Mouse (Mus musculus) left cerebral cortex, postnatal 25 days (tissue): ENCODE data around the gene Lrrc59. TPM values are rescaled to one million over a fixed set of nuclear protein-coding genes. Genes with fewer than 3 reads are reported as not detected.
"Not testable (repeated sequence)": the region's sequence is repeated elsewhere in the genome, so short reads cannot be mapped to it uniquely, and the experiment has no call there.

Experiments used
- DNase-seq, 2 experiments: peaks; one replicate each; pipeline ENCODE4 v3.0.0; 2022; ENCODE audit warnings: low spot score in 2 of 2, mixed read lengths in 1 of 2
- intact Hi-C: fragments of 180-260 bp; cut with DNase I; formaldehyde crosslinking; loops from one replicate; pipeline ENCODE4 v1.15.1; 2025
- total RNA-seq, 2 experiments: library from RNA; stranded (reverse); gene quantifications; 2 replicates each; pipeline ENCODE4 v1.2.3; 2021

Gene Lrrc59
- total RNA-seq, 2 experiments from 2014 or later: 84.2 to 90.4 TPM

- DNase-seq: no peak
- intact Hi-C loops: no loop called here
Measured at GRCm38 (mm10) chr11:94682427-94682826, 52.9 kb downstream of the Lrrc59 start.

DNA sequence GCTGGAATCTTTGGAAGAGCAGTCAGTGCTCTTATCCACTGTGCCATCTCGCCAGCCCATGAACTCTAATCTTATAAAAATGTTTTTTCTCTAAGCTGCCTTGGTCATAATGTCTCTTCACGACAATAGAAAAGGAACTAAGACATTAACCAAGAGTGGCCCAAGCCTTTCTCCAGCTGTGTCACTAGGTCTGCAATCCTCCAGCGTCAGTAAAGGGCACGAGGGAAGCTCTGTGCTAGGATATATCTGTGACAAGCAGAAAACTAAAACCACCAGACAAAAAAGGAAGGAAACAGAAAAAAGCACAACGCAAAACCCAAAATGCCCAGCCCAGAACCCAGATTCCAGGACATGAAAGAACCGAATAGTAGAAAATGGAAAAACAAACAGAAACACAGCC, 57.6 kb downstream of the Lrrc59 start:
- intact Hi-C loops: no loop called here
- DNase-seq: no peak

- DNase-seq, intact Hi-C loops: not testable (repeated sequence)
Measured at GRCm38 (mm10) chr11:94692502-94692901, 62.9 kb downstream of the Lrrc59 start.

Other genes with a start within 250 kb of the Lrrc59 start
- 1 to 10 TPM; 2.0 to 2.9 TPM for gene Abcc3, start 236.8 kb upstream of the Lrrc59 start, total RNA-seq
- 10 to 100 TPM; 83.4 to 92.5 TPM for gene Cacna1g, start 155.6 kb upstream of the Lrrc59 start, total RNA-seq
- under 1 TPM; 0.27 to 0.69 TPM for gene Spata20, start 143.6 kb upstream of the Lrrc59 start, total RNA-seq
- gene Epn3, start 129.8 kb upstream of the Lrrc59 start, total RNA-seq: under 1 TPM; 0.73 to 0.92 TPM
- gene Mycbpap, start 108.0 kb upstream of the Lrrc59 start, total RNA-seq: 1 to 10 TPM; 2.9 to 5.3 TPM
- 10 to 100 TPM; 12.9 to 14.1 TPM for gene Rsad1, start 80.5 kb upstream of the Lrrc59 start, total RNA-seq
- gene Chad, start 64.7 kb upstream of the Lrrc59 start, total RNA-seq: under 1 TPM in 1 of 2 experiments, not detected in 1; 0.21 TPM
- 10 to 100 TPM; 13.6 to 16.6 TPM for gene Acsf2, start 27.9 kb upstream of the Lrrc59 start, total RNA-seq
- gene Mrpl27, start 24.0 kb downstream of the Lrrc59 start, total RNA-seq: 10 to 100 TPM; 72.1 to 74.6 TPM
- gene Eme1, start 24.2 kb downstream of the Lrrc59 start, total RNA-seq: under 1 TPM in 1 of 2 experiments, not detected in 1; 0.32 TPM
- gene Xylt2, start 47.7 kb downstream of the Lrrc59 start, total RNA-seq: 10 to 100 TPM; 21.8 to 23.7 TPM
- not detected for gene Gm11541, start 74.7 kb downstream of the Lrrc59 start, total RNA-seq
- under 1 TPM in 1 of 2 experiments, not detected in 1; 0.46 TPM for gene Cdc34b, start 112.0 kb downstream of the Lrrc59 start, total RNA-seq
- not detected for gene Tmem92, start 152.9 kb downstream of the Lrrc59 start, total RNA-seq